Mouse (Mus musculus) C2C12 (cell line): ENCODE data around the gene Ankrd12. TPM values are rescaled to one million over a fixed set of nuclear protein-coding genes. Genes with fewer than 3 reads are reported as not detected.
A peak's percentile ranks its signal among the peaks of the same experiment; 100 is the strongest.

Experiments used
- H3K27me3 ChIP-seq: one replicate; pipeline ENCODE4 v1.6.1; 2011; ENCODE audit not compliant: control insufficient read depth, insufficient read depth, insufficient read length
- H3K36me3 ChIP-seq: one replicate; pipeline ENCODE4 v1.6.1; 2011; ENCODE audit not compliant: control insufficient read depth, insufficient read depth
- H3K4me3 ChIP-seq: one replicate; pipeline ENCODE4 v1.5.1; 2011; ENCODE audit warnings: mild to moderate bottlenecking, control low read depth; ENCODE audit not compliant: poor library complexity, insufficient read depth, severe bottlenecking
- H3K79me2 ChIP-seq: one replicate; pipeline ENCODE4 v1.6.1; 2011; ENCODE audit not compliant: control insufficient read depth, insufficient read depth
- H3K79me3 ChIP-seq: one replicate; pipeline ENCODE4 v1.6.1; 2011; ENCODE audit warnings: low read depth, control low read depth
- H3ac ChIP-seq: one replicate; pipeline ENCODE3; 2011; ENCODE audit warnings: low read depth; ENCODE audit not compliant: control insufficient read depth, insufficient read length
- CEBPB ChIP-seq: IDR thresholded peaks from one replicate; pipeline ENCODE4 v1.6.1; 2011; ENCODE audit warnings: low read depth, mild to moderate bottlenecking, control low read depth, moderate library complexity
- CTCF ChIP-seq: IDR thresholded peaks from one replicate; pipeline ENCODE4 v1.5.1; 2011; ENCODE audit not compliant: control insufficient read depth, insufficient read depth, insufficient read length
- FOSL1 ChIP-seq: IDR thresholded peaks from one replicate; pipeline ENCODE4 v1.8.0; 2011; ENCODE audit warnings: mild to moderate bottlenecking, low read length; ENCODE audit not compliant: poor library complexity, insufficient read depth, severe bottlenecking
- MAX ChIP-seq: IDR thresholded peaks from one replicate; pipeline ENCODE4 v1.6.1; 2011; ENCODE audit warnings: mild to moderate bottlenecking, control low read depth
- MYOD1 ChIP-seq: IDR thresholded peaks from one replicate; pipeline ENCODE4 v1.6.1; 2011; ENCODE audit warnings: low read depth; ENCODE audit not compliant: control insufficient read depth, insufficient read length
- MYOG ChIP-seq: IDR thresholded peaks from one replicate; pipeline ENCODE4 v1.6.1; 2011; ENCODE audit not compliant: control insufficient read depth, insufficient read length; ENCODE audit errors: extremely low read depth
- USF1 ChIP-seq: IDR thresholded peaks from one replicate; pipeline ENCODE4 v1.6.1; 2011; ENCODE audit warnings: low read depth, mild to moderate bottlenecking, control low read depth, moderate library complexity
- polyA plus RNA-seq: library from polyadenylated mRNA; unstranded; fragments of >200 nt; fragmentation: generic; extraction: Trizol; gene quantifications from one replicate; pipeline ENCODE4 v1.2.1, GENCODE M21; 2012; ENCODE audit warnings: missing spikeins

The Ankrd12 gene
- polyA plus RNA-seq, 1 experiment, result 3.1 TPM

DNA sequence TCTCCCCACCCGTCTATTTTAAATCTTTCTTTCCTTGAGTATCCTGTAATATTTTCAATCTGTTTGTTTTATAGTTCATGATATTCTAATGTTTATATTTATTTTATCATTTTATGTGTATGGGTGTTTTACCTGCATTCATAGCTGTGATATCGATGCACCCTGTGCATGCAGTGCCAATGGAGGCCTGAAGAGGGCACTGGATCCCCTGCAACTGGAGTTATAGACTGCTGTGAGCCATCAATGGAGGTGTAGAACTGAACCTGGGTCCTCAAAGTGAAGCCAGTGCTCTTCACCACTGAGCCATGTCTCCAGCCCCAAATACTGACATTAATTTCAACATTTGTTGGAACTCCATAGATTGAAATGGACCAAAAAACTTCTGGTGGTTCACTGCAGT is 143.1 kb downstream of the Ankrd12 start:
- TF ChIP-seq MAX (no peak), MYOG (no peak), CEBPB (no peak), USF1 (no peak), CTCF (no peak), MYOD1 (no peak), FOSL1 (no peak)
- Histone ChIP-seq H3K4me3 (no peak overlapping the region), H3K79me2 (peaks cover 3% of the 10 kb centered on the region), H3K27me3 (no peaks in the 10 kb centered on the region), H3K36me3 (peaks cover 18% of the 10 kb centered on the region), H3K79me3 (no peaks in the 10 kb centered on the region), H3ac (no peak overlapping the region)

DNA sequence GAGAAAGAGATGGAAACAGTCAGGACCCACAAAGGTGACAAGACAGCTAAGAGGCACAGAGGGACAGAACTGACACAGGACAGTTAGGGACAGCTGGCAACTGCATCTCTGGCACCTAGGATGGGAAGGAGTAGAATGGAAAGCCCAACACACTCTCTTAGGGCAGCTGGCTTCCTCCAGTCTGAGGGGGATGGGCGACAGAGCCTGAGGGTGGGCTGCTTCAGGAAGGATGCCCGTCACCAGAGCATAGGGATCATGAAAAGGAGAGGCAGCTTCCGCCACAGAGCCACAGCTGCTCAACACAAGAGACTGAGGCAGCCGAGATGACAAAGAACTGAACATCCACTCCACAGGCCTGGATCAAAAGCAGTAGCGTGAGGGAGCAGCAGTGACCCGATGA is 145.4 kb downstream of the Ankrd12 start:
- Histone ChIP-seq H3K4me3 (no peak overlapping the region), H3ac (no peak overlapping the region), H3K27me3 (no peaks in the 10 kb centered on the region), H3K79me2 (no peaks in the 10 kb centered on the region), H3K36me3 (peaks cover 12% of the 10 kb centered on the region), H3K79me3 (no peaks in the 10 kb centered on the region)
- TF ChIP-seq CTCF (no peak), MYOG (no peak), USF1 (no peak), FOSL1 (no peak), MAX (no peak), CEBPB (no peak), MYOD1 (no peak)

DNA sequence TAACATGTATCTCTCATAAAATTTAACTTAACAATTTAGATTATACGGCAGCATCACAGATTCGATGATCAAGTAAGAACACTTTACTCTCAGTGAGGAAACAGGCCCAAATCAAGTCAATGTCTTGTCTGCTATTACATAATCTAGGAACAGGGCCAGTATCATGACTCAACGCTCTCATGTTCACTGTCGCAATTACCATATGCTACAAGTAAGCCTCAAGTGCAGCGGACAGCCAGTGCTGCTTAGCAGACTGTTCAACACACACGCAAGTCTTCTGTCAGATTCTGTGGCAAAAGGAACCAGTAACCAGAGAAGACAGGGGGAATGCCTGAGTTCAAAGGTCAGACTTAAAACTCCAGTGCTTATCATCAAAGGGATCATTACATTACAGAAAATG is 145.9 kb downstream of the Ankrd12 start:
- no peak overlapping the region for H3ac ChIP-seq
- H3K4me3 ChIP-seq, result no peak overlapping the region
- no peaks in the 10 kb centered on the region for H3K79me2 ChIP-seq
- H3K27me3 ChIP-seq, result no peaks in the 10 kb centered on the region
- peaks cover 17% of the 10 kb centered on the region for H3K36me3 ChIP-seq
- H3K79me3 ChIP-seq, result no peaks in the 10 kb centered on the region
- TF ChIP-seq CEBPB, result peak; percentile 88
- TF ChIP-seq FOSL1, result no peak
- no peak for TF ChIP-seq CTCF

DNA sequence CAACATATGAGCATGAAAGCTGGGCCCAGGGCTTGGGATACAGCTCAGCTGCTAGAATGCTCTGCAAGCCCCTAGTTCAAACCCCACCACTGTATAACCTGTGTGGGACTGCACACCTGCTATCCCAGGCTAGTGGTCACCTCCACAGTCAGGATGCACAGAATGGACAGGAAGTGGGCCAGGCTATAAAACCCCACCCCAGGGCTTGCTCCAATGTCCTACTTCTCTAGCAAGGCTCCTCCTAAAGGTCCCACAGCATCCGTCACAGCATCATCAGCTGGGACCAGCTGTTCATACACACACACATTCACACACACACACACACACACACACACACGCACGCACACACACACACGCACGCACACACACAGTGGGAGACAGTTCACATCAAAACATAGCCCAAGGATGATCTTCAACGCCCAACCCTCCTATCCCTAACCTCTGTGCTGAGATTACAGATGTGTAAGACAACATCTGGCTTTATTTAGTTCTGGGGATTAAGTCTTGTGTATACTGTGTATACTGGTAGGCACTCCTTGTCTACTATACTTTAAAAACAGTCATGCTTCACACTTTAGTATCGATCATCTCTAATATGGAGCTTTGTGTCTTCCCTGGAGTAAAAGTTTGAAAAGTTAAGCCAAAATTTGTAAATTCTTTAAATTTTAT is 146.6 kb downstream of the Ankrd12 start:
- Histone ChIP-seq H3K36me3 (peaks cover 20% of the 10 kb centered on the region), H3K27me3 (no peaks in the 10 kb centered on the region)

DNA sequence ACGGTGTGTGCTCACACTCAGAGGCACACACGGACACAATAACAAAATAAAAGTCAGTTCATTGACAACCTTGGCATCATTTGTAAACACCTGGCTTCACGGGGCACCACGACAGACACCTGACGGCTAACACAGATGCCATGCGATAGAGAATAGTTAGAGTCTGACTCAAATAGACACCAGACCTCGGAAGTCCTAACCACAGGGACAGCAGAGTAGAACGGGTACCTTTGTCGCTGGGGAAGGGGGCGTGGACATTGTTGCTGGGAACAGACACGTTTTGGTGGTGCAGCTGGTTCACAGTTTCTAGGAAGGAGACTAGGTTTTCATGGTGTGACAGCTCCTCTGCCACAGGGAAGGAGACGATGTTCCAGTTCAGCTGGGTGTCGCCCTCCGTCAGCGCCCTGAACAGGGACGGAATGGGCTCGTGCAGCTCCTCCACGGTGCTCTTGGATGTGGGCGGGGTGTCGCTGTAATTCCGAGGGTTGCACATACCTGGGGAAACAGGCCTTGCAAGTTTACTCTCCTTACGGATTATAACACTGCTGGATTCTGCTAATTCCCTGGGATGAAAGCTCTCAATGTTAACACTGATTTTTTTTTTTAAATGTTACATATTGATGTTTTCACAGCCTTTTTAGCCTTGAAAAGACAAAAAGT is 147.4 kb downstream of the Ankrd12 start:
- Histone ChIP-seq H3K27me3 (no peaks in the 10 kb centered on the region), H3K79me3 (no peaks in the 10 kb centered on the region), H3K36me3 (peaks cover 18% of the 10 kb centered on the region), H3ac (no peak overlapping the region), H3K79me2 (no peaks in the 10 kb centered on the region), H3K4me3 (no peak overlapping the region)
- TF ChIP-seq MAX (no peak), USF1 (no peak), MYOD1 (no peak), MYOG (no peak), CEBPB (no peak), FOSL1 (no peak), CTCF (no peak)

More for the DNA sequence above, 146.6 kb downstream of the Ankrd12 start:
- TF ChIP-seq MAX (no peak), MYOG (no peak), CTCF (no peak), MYOD1 (no peak), CEBPB (no peak), FOSL1 (no peak), USF1 (no peak)
- Histone ChIP-seq H3K79me2 (no peaks in the 10 kb centered on the region), H3K4me3 (no peak overlapping the region), H3ac (no peak overlapping the region), H3K79me3 (no peaks in the 10 kb centered on the region)

DNA sequence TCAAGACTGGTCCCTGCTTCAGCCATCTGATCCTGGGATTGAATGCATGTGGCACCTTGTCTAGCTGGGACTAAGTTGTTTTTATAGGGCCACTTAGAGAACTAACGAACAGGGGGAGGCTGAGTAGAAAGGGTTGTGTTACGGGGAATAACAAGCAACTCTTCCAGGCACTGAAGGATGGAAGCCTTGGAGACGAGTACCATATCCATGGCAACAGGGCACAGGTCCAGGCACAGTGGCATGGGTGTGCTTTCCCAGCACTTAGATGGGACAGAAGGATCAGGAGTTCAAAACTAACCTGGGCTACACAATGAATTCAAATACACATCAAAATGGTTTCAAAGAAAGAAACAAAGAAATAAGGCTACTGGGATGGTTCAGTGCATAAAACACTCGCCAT is 149.8 kb downstream of the Ankrd12 start:
- peaks cover 17% of the 10 kb centered on the region for H3K36me3 ChIP-seq

More for the DNA sequence above, 149.8 kb downstream of the Ankrd12 start:
- TF ChIP-seq CTCF, result no peak
- no peak for TF ChIP-seq MYOG
- TF ChIP-seq FOSL1, result no peak
- TF ChIP-seq CEBPB, result no peak
- TF ChIP-seq USF1, result no peak
- TF ChIP-seq MAX, result no peak
- no peak for TF ChIP-seq MYOD1
- Histone ChIP-seq H3ac (no peak overlapping the region), H3K27me3 (no peaks in the 10 kb centered on the region), H3K79me2 (no peaks in the 10 kb centered on the region), H3K4me3 (no peak overlapping the region), H3K79me3 (no peaks in the 10 kb centered on the region)
